In the genomic region with DNA sequence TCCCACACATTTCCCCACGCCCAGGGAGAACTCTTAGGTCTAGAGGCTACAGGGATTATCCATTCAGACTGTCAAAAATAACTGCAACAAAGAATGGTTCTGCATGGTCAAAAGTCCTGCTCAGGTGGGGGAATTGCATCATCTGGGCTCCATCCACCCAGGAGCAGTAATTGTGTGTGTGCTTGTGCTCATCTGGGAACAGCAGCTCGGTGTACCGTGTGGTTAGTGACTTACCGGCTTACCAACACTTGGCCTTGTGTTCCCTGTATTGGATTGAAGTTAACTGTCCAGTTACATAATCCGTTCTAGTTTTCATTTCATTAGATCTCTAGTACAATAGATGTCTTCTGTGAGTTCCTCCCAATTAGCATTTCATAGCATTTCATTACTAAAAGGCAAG, we compare ENCODE assay signal across 15 mouse cellular contexts.
"Had no signal": no experiment of that assay in that cellular context is flagged by ENCODE, and none has a peak within 500 bp of the region (broad histone marks: within the 10 kb centered on the region; RNA-seq: fewer than 3 reads in every experiment).

No protein-coding gene starts in this region.

- H3K9ac ChIP-seq: liver, embryonic 13.5 days; midbrain, embryonic 12.5 days; midbrain, embryonic 15.5 days had no signal

- H3K4me3 ChIP-seq: left cerebral cortex, adult 2 months; liver, embryonic 13.5 days; midbrain, embryonic 12.5 days; midbrain, embryonic 15.5 days; myocyte had no signal

- ATAC-seq: midbrain, embryonic 15.5 days had no signal

- DNase-seq: layer of hippocampus, postnatal 36 days; liver, embryonic 13.5 days; lung, adult 2 months; lung, postnatal 4 days; right cerebral cortex, adult 18-20 months; right cerebral cortex, postnatal 14 days; right cerebral cortex, postnatal 4 days; thymus, adult 2 months; thymus, postnatal 14 days; thymus, postnatal 4 days had no signal

- H3K27ac ChIP-seq: left cerebral cortex, adult 2 months; liver, embryonic 13.5 days; midbrain, embryonic 12.5 days; midbrain, embryonic 15.5 days; stomach, postnatal 0 days had no signal

- H3K27me3 ChIP-seq: liver, embryonic 13.5 days; midbrain, embryonic 15.5 days had no signal

- H3K4me1 ChIP-seq: liver, embryonic 13.5 days had no signal

- H3K36me3 ChIP-seq: liver, embryonic 13.5 days; midbrain, embryonic 12.5 days; midbrain, embryonic 15.5 days had no signal

- H3K9me3 ChIP-seq: liver, embryonic 13.5 days; midbrain, embryonic 12.5 days; midbrain, embryonic 15.5 days had no signal

- H3K4me2 ChIP-seq: liver, embryonic 13.5 days had no signal
